Mouse (Mus musculus): ENCODE results near the gene Ttll9. TPM values are rescaled to one million over a fixed set of nuclear protein-coding genes. Genes with fewer than 3 reads are reported as not detected.

The Ttll9 gene
- polyA plus RNA-seq, 1 experiment from 2014 or later: 9.2 TPM

DNA sequence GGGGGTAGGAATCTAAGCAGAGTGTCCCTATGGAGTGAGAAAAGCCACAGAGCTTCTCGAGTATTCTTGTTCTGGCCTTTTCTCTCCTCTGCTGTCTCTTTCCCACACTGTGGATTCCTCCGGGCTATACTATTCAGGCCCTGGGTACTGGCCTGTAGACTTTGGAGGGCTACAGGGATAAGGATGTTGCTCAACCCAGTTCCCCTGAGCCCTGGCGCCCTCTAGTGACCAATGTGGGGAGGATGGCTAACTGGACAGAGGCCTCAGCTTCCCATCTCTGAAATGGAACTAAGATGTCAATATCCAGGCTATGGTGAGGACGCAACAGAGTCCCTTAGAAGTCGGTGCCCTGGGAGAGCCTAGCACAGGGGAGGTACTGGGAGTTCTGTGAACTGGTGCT lies 28.7 kb upstream of the Ttll9 start:
- ATAC-seq: no peak
- Histone ChIP-seq H3K27ac (ENCODE audit: low read length) (no peak overlapping the region), H3K27me3 (ENCODE audit: control insufficient read depth, insufficient read depth, low read depth, low read length) (no peaks in the 10 kb centered on the region; the same call in 1 of the 2 replicates), H3K36me3 (ENCODE audit: control insufficient read depth, insufficient read depth, low read length) (no peaks in the 10 kb centered on the region), H3K9me3 (replicated peaks; ENCODE audit: control insufficient read depth, low read length, poor library complexity, severe bottlenecking) (no peaks in the 10 kb centered on the region), H3K9ac (ENCODE audit: low read depth, low read length) (no peak overlapping the region), H3K4me1 (ENCODE audit: control insufficient read depth, insufficient read depth, low read length) (no peaks in the 10 kb centered on the region), H3K4me2 (ENCODE audit: low read length) (no peak overlapping the region), H3K4me3 (ENCODE audit: low read depth, low read length) (no peak overlapping the region)
- 27% methylated on average over 5 of the region's 5 CpGs for WGBS

DNA sequence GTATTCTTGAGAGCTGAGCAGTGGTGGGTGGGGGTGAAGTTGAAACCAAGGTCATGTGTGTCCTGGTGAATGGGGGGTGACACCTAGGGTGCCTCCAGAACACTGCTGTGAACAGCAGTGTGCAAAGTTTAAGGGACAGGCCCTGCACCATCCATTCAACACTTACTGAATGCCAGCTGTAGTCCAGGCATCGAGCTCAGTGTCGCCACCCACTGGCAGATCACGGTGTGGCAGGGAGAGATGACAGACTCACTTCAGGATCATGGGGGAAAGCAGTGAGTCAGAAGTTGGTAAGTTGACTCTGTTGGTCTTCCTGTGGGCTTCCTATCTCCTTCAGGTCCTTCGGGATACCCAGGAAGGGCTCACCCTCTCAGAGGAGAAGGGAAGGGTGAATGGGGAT lies 22.4 kb upstream of the Ttll9 start:
- 13% methylated on average over 4 of the region's 4 CpGs for WGBS
- no peak for ATAC-seq
- Histone ChIP-seq H3K4me3 (ENCODE audit: low read depth, low read length) (no peak overlapping the region), H3K27ac (ENCODE audit: low read length) (no peak overlapping the region), H3K9me3 (replicated peaks; ENCODE audit: control insufficient read depth, low read length, poor library complexity, severe bottlenecking) (no peaks in the 10 kb centered on the region), H3K27me3 (ENCODE audit: control insufficient read depth, insufficient read depth, low read depth, low read length) (peaks cover 30% of the 10 kb centered on the region), H3K36me3 (ENCODE audit: control insufficient read depth, insufficient read depth, low read length) (no peaks in the 10 kb centered on the region), H3K4me2 (ENCODE audit: low read length) (no peak overlapping the region), H3K9ac (ENCODE audit: low read depth, low read length) (no peak overlapping the region), H3K4me1 (ENCODE audit: control insufficient read depth, insufficient read depth, low read length) (peaks cover 12% of the 10 kb centered on the region)

GRCm38 (mm10) chr2:152941106-152941505 lies 21.2 kb upstream of the Ttll9 start:
- H3K27me3 ChIP-seq (ENCODE audit: control insufficient read depth, insufficient read depth, low read depth, low read length): peaks cover 39% of the 10 kb centered on the region
- H3K9me3 ChIP-seq (replicated peaks; ENCODE audit: control insufficient read depth, low read length, poor library complexity, severe bottlenecking): no peaks in the 10 kb centered on the region
- ATAC-seq: no peak
- no peak overlapping the region for H3K9ac ChIP-seq (ENCODE audit: low read depth, low read length)
- H3K36me3 ChIP-seq (ENCODE audit: control insufficient read depth, insufficient read depth, low read length): no peaks in the 10 kb centered on the region
- peaks cover 12% of the 10 kb centered on the region for H3K4me1 ChIP-seq (ENCODE audit: control insufficient read depth, insufficient read depth, low read length)
- H3K27ac ChIP-seq (ENCODE audit: low read length): no peak overlapping the region
- 73% methylated on average over 6 of the region's 6 CpGs for WGBS
- no peak overlapping the region for H3K4me2 ChIP-seq (ENCODE audit: low read length)
- no peak overlapping the region for H3K4me3 ChIP-seq (ENCODE audit: low read depth, low read length)

GRCm38 (mm10) chr2:152941776-152942175 lies 20.5 kb upstream of the Ttll9 start:
- peaks cover 39% of the 10 kb centered on the region for H3K27me3 ChIP-seq (ENCODE audit: control insufficient read depth, insufficient read depth, low read depth, low read length)
- 32% methylated on average over 7 of the region's 7 CpGs for WGBS

GRCm38 (mm10) chr2:152942898-152943515 lies 19.3 kb upstream of the Ttll9 start:
- WGBS: under 1% methylated on average over 57 of the region's 65 CpGs
- peak overlapping the region; percentile 44 for H3K4me3 ChIP-seq (ENCODE audit: low read depth, low read length)
- no peak overlapping the region for H3K27ac ChIP-seq (ENCODE audit: low read length)
- H3K9me3 ChIP-seq (replicated peaks; ENCODE audit: control insufficient read depth, low read length, poor library complexity, severe bottlenecking): no peaks in the 10 kb centered on the region
- H3K36me3 ChIP-seq (ENCODE audit: control insufficient read depth, insufficient read depth, low read length): no peaks in the 10 kb centered on the region
- peak overlapping the region; percentile 62 for H3K9ac ChIP-seq (ENCODE audit: low read depth, low read length)
- H3K4me1 ChIP-seq (ENCODE audit: control insufficient read depth, insufficient read depth, low read length): peaks cover 12% of the 10 kb centered on the region
- H3K27me3 ChIP-seq (ENCODE audit: control insufficient read depth, insufficient read depth, low read depth, low read length): peaks cover 39% of the 10 kb centered on the region
- ATAC-seq: peak; percentile 22; the same call in 1 of the 2 replicates
- peak overlapping the region; percentile 98 for H3K4me2 ChIP-seq (ENCODE audit: low read length)

More at GRCm38 (mm10) chr2:152941776-152942175, 20.5 kb upstream of the Ttll9 start:
- Histone ChIP-seq H3K9ac (ENCODE audit: low read depth, low read length) (no peak overlapping the region), H3K9me3 (replicated peaks; ENCODE audit: control insufficient read depth, low read length, poor library complexity, severe bottlenecking) (no peaks in the 10 kb centered on the region), H3K27ac (ENCODE audit: low read length) (no peak overlapping the region), H3K36me3 (ENCODE audit: control insufficient read depth, insufficient read depth, low read length) (no peaks in the 10 kb centered on the region), H3K4me1 (ENCODE audit: control insufficient read depth, insufficient read depth, low read length) (peaks cover 12% of the 10 kb centered on the region), H3K4me2 (ENCODE audit: low read length) (no peak overlapping the region), H3K4me3 (ENCODE audit: low read depth, low read length) (no peak overlapping the region)
- ATAC-seq: no peak

DNA sequence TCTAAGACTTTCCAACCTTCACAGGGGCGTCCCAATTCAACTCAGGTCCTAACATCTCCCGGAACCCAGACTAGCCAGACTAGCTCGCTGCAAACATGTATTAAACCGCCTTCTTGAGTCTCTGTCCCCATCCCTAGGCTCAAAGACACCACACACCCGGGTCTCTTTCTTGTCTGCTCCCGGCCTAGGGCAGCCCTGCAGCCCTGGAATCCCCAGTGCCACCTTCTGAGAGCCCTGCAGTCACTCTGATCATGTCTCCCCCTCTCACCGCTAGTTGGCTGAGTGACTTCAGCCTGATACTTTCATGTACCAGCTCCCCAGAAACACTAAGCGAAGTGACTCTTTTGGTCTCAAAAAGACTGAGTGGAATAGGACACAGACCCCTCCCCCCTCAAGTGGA lies 18.7 kb upstream of the Ttll9 start:
- Histone ChIP-seq H3K27me3 (ENCODE audit: control insufficient read depth, insufficient read depth, low read depth, low read length) (peaks cover 39% of the 10 kb centered on the region), H3K36me3 (ENCODE audit: control insufficient read depth, insufficient read depth, low read length) (no peaks in the 10 kb centered on the region), H3K9ac (ENCODE audit: low read depth, low read length) (peak overlapping the region; percentile 62; the same call in 1 of the 2 replicates), H3K4me2 (ENCODE audit: low read length) (peak overlapping the region; percentile 98), H3K4me1 (ENCODE audit: control insufficient read depth, insufficient read depth, low read length) (peaks cover 12% of the 10 kb centered on the region), H3K27ac (ENCODE audit: low read length) (no peak overlapping the region), H3K9me3 (replicated peaks; ENCODE audit: control insufficient read depth, low read length, poor library complexity, severe bottlenecking) (no peaks in the 10 kb centered on the region), H3K4me3 (ENCODE audit: low read depth, low read length) (peak overlapping the region; percentile 44)
- ATAC-seq: 0 out of 2 replicates have a peak, but pooled peaks have one; percentile 2
- 4% methylated on average over 8 of the region's 8 CpGs for WGBS

GRCm38 (mm10) chr2:152944013-152944412 lies 18.3 kb upstream of the Ttll9 start:
- no peak overlapping the region for H3K27ac ChIP-seq (ENCODE audit: low read length)
- no peak overlapping the region for H3K4me3 ChIP-seq (ENCODE audit: low read depth, low read length)
- H3K4me2 ChIP-seq (ENCODE audit: low read length): no peak overlapping the region
- ATAC-seq: no peak
- H3K36me3 ChIP-seq (ENCODE audit: control insufficient read depth, insufficient read depth, low read length): no peaks in the 10 kb centered on the region
- peaks cover 39% of the 10 kb centered on the region for H3K27me3 ChIP-seq (ENCODE audit: control insufficient read depth, insufficient read depth, low read depth, low read length)
- WGBS: 64% methylated on average over 9 of the region's 9 CpGs
- H3K9me3 ChIP-seq (replicated peaks; ENCODE audit: control insufficient read depth, low read length, poor library complexity, severe bottlenecking): no peaks in the 10 kb centered on the region
- H3K9ac ChIP-seq (ENCODE audit: low read depth, low read length): no peak overlapping the region
- H3K4me1 ChIP-seq (ENCODE audit: control insufficient read depth, insufficient read depth, low read length): peaks cover 12% of the 10 kb centered on the region

DNA sequence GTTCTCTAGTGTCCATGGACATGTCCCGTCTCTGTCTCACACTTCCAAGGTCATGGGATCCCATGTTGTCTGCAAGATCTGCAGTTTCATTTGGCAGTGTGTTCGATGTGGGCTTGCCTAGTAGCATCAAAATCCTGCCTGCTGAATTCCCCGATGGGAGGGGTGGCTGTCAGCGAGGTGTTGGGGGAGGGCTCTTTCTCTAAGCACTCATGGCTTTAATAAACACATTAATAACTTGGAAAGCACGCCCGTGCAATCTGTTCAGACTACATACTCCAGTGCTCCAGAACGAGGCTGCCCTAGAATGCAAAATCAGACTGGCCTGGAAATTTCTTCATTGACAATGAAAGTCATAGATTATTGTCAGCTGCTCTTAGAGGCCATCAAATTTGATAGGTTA lies 15.2 kb upstream of the Ttll9 start:
- Histone ChIP-seq H3K27me3 (ENCODE audit: control insufficient read depth, insufficient read depth, low read depth, low read length) (peaks cover 27% of the 10 kb centered on the region), H3K27ac (ENCODE audit: low read length) (no peak overlapping the region), H3K4me3 (ENCODE audit: low read depth, low read length) (no peak overlapping the region), H3K4me1 (ENCODE audit: control insufficient read depth, insufficient read depth, low read length) (peaks cover 18% of the 10 kb centered on the region), H3K4me2 (ENCODE audit: low read length) (no peak overlapping the region), H3K36me3 (ENCODE audit: control insufficient read depth, insufficient read depth, low read length) (no peaks in the 10 kb centered on the region), H3K9ac (ENCODE audit: low read depth, low read length) (no peak overlapping the region), H3K9me3 (replicated peaks; ENCODE audit: control insufficient read depth, low read length, poor library complexity, severe bottlenecking) (no peaks in the 10 kb centered on the region)
- WGBS: 57% methylated on average over 7 of the region's 7 CpGs
- ATAC-seq: no peak

GRCm38 (mm10) chr2:152948438-152949020 lies 13.8 kb upstream of the Ttll9 start:
- Histone ChIP-seq H3K27me3 (ENCODE audit: control insufficient read depth, insufficient read depth, low read depth, low read length) (peaks cover 18% of the 10 kb centered on the region), H3K4me3 (ENCODE audit: low read depth, low read length) (no peak overlapping the region), H3K27ac (ENCODE audit: low read length) (no peak overlapping the region), H3K9me3 (replicated peaks; ENCODE audit: control insufficient read depth, low read length, poor library complexity, severe bottlenecking) (no peaks in the 10 kb centered on the region), H3K4me2 (ENCODE audit: low read length) (no peak overlapping the region), H3K4me1 (ENCODE audit: control insufficient read depth, insufficient read depth, low read length) (peaks cover 14% of the 10 kb centered on the region), H3K9ac (ENCODE audit: low read depth, low read length) (no peak overlapping the region), H3K36me3 (ENCODE audit: control insufficient read depth, insufficient read depth, low read length) (no peaks in the 10 kb centered on the region)
- no peak for ATAC-seq
- 92% methylated on average over 5 of the region's 5 CpGs for WGBS

Data from midbrain, embryonic 16.5 days (tissue).